Mouse (Mus musculus) liver, embryonic 12.5 days (tissue): ENCODE results near the gene Klf12. TPM values are rescaled to one million over a fixed set of nuclear protein-coding genes. Genes with fewer than 3 reads are reported as not detected.
A peak's percentile ranks its signal among the peaks of the same experiment; 100 is the strongest.

Source experiments
- ATAC-seq: fragments of 200-750 bp; cut with Nextera tagmentation; 2 replicates; pipeline ENCODE4 v1.8.0; 2017; ENCODE audit warnings: moderate number of reproducible peaks, mild to moderate bottlenecking, moderate library complexity
- H3K27ac ChIP-seq: fragments of 300-500 bp; sonication (generic); 2 replicates; pipeline ENCODE4 v1.5.1; 2016; ENCODE audit warnings: mild to moderate bottlenecking
- H3K27me3 ChIP-seq: fragments of 300-500 bp; sonication (generic); replicated peaks from 2 replicates; pipeline ENCODE4 v1.6.1; 2016; ENCODE audit warnings: mild to moderate bottlenecking, moderate library complexity
- H3K36me3 ChIP-seq: fragments of 300-500 bp; sonication (generic); 2 replicates; pipeline ENCODE4 v1.6.1; 2016; ENCODE audit warnings: mild to moderate bottlenecking, moderate library complexity
- H3K4me1 ChIP-seq: fragments of 300-500 bp; sonication (generic); 2 replicates; pipeline ENCODE4 v1.6.1; 2016
- H3K4me2 ChIP-seq: fragments of 300-500 bp; sonication (generic); 2 replicates; pipeline ENCODE4 v1.6.1; 2016; ENCODE audit warnings: mild to moderate bottlenecking, moderate library complexity
- H3K4me3 ChIP-seq: fragments of 300-500 bp; sonication (generic); 2 replicates; pipeline ENCODE4 v1.5.1; 2016; ENCODE audit warnings: mild to moderate bottlenecking, moderate library complexity
- H3K9ac ChIP-seq: fragments of 300-500 bp; sonication (generic); 2 replicates; pipeline ENCODE4 v1.6.1; 2016; ENCODE audit warnings: mild to moderate bottlenecking, moderate library complexity
- H3K9me3 ChIP-seq: fragments of 300-500 bp; sonication (generic); replicated peaks from 2 replicates; pipeline ENCODE4 v1.6.1; 2016; ENCODE audit warnings: mild to moderate bottlenecking, moderate library complexity
- WGBS: fragments of 180-500 bp; shearing (Covaris S2); methylation state at CpG from one replicate; pipeline ENCODE4 v1.1.7; 2016; ENCODE audit not compliant: insufficient replicate concordance; 5-methylcytosine and 5-hydroxymethylcytosine counted together
- polyA plus RNA-seq: library from polyadenylated mRNA; unstranded; fragments of >200 nt; fragmentation: Nextera tagmentation; extraction: Ambion mirVana; gene quantifications from 2 replicates; pipeline ENCODE4 v1.2.1, GENCODE M21; 2016

Klf12 gene
- polyA plus RNA-seq, 1 experiment from 2014 or later: 5.4 TPM

- Histone ChIP-seq H3K9ac (peak overlapping the region; percentile 41), H3K4me3 (peak overlapping the region; percentile 55), H3K27me3 (peaks cover 47% of the 10 kb centered on the region), H3K27ac (peak overlapping the region; percentile 74), H3K9me3 (no peaks in the 10 kb centered on the region), H3K4me1 (peaks cover 13% of the 10 kb centered on the region; the same call in 1 of the 2 replicates), H3K36me3 (no peaks in the 10 kb centered on the region), H3K4me2 (peak overlapping the region; percentile 71)
- under 1% methylated on average over 48 of the region's 48 CpGs for WGBS
- ATAC-seq: peak; percentile 80
Observed at GRCm38 (mm10) chr14:100284861-100285655, 579 bp upstream of the Klf12 start.

- Histone ChIP-seq H3K4me3 (peak overlapping the region; percentile 55), H3K9ac (peak overlapping the region; percentile 51), H3K36me3 (no peaks in the 10 kb centered on the region), H3K4me1 (peaks cover 13% of the 10 kb centered on the region; the same call in 1 of the 2 replicates), H3K27me3 (peaks cover 47% of the 10 kb centered on the region), H3K4me2 (peak overlapping the region; percentile 71), H3K27ac (peak overlapping the region; percentile 43; the same call in 1 of the 2 replicates), H3K9me3 (no peaks in the 10 kb centered on the region)
- 2% methylated on average over 26 of the region's 27 CpGs for WGBS
- no peak for ATAC-seq
Observed at GRCm38 (mm10) chr14:100283411-100284118, 914 bp downstream of the Klf12 start.

- ATAC-seq: no peak
- H3K27me3 ChIP-seq: peaks cover 46% of the 10 kb centered on the region
- WGBS: 5% methylated on average over 7 of the region's 7 CpGs
- peak overlapping the region; percentile 71 for H3K4me2 ChIP-seq
- H3K4me1 ChIP-seq: peaks cover 13% of the 10 kb centered on the region; the same call in 1 of the 2 replicates
- H3K27ac ChIP-seq: no peak overlapping the region
- H3K9me3 ChIP-seq: no peaks in the 10 kb centered on the region
- peak overlapping the region; percentile 55 for H3K4me3 ChIP-seq
- H3K36me3 ChIP-seq: no peaks in the 10 kb centered on the region
- H3K9ac ChIP-seq: no peak overlapping the region
Observed at GRCm38 (mm10) chr14:100282651-100283050, 1.8 kb downstream of the Klf12 start.

- 0 out of 2 replicates have a peak overlapping the region, but pooled peaks have one; percentile 8 for H3K4me2 ChIP-seq
- ATAC-seq: no peak
- no peak overlapping the region for H3K9ac ChIP-seq
- H3K4me1 ChIP-seq: peaks cover 10% of the 10 kb centered on the region; the same call in 1 of the 2 replicates
- 32% methylated on average over 3 of the region's 3 CpGs for WGBS
- peaks cover 37% of the 10 kb centered on the region for H3K27me3 ChIP-seq
- H3K9me3 ChIP-seq: no peaks in the 10 kb centered on the region
- no peak overlapping the region for H3K27ac ChIP-seq
- no peaks in the 10 kb centered on the region for H3K36me3 ChIP-seq
- H3K4me3 ChIP-seq: no peak overlapping the region
Observed at GRCm38 (mm10) chr14:100281734-100282133, 2.7 kb downstream of the Klf12 start.

- 68% methylated on average over 2 of the region's 2 CpGs for WGBS
- Histone ChIP-seq H3K36me3 (no peaks in the 10 kb centered on the region), H3K9ac (no peak overlapping the region), H3K27ac (no peak overlapping the region), H3K4me2 (no peak overlapping the region), H3K27me3 (no peaks in the 10 kb centered on the region), H3K4me1 (no peaks in the 10 kb centered on the region), H3K9me3 (no peaks in the 10 kb centered on the region), H3K4me3 (no peak overlapping the region)
- ATAC-seq: no peak
Observed at GRCm38 (mm10) chr14:100274179-100274578, 10.3 kb downstream of the Klf12 start.

- Histone ChIP-seq H3K27me3 (no peaks in the 10 kb centered on the region), H3K9me3 (no peaks in the 10 kb centered on the region), H3K36me3 (no peaks in the 10 kb centered on the region), H3K27ac (no peak overlapping the region), H3K9ac (no peak overlapping the region), H3K4me3 (no peak overlapping the region), H3K4me2 (no peak overlapping the region), H3K4me1 (no peaks in the 10 kb centered on the region)
- 39% methylated on average over 4 of the region's 4 CpGs for WGBS
- ATAC-seq: no peak
Observed at GRCm38 (mm10) chr14:100260531-100260930, 23.9 kb downstream of the Klf12 start.

GRCm38 (mm10) chr14:100243046-100243445 lies 41.4 kb downstream of the Klf12 start:
- Histone ChIP-seq H3K9ac (no peak overlapping the region), H3K4me2 (no peak overlapping the region), H3K27me3 (no peaks in the 10 kb centered on the region), H3K4me3 (no peak overlapping the region), H3K9me3 (no peaks in the 10 kb centered on the region), H3K36me3 (no peaks in the 10 kb centered on the region), H3K4me1 (no peaks in the 10 kb centered on the region), H3K27ac (no peak overlapping the region)
- ATAC-seq: no peak
- 61% methylated on average over 5 of the region's 5 CpGs for WGBS

GRCm38 (mm10) chr14:100239874-100240273 lies 44.6 kb downstream of the Klf12 start:
- H3K4me2 ChIP-seq: no peak overlapping the region
- H3K36me3 ChIP-seq: no peaks in the 10 kb centered on the region
- H3K4me3 ChIP-seq: no peak overlapping the region
- H3K27me3 ChIP-seq: no peaks in the 10 kb centered on the region
- whole genome bisulfite sequencing: 71% methylated on average over 4 of the region's 4 CpGs
- no peak overlapping the region for H3K9ac ChIP-seq
- no peaks in the 10 kb centered on the region for H3K9me3 ChIP-seq
- H3K4me1 ChIP-seq: no peaks in the 10 kb centered on the region
- ATAC-seq: no peak
- no peak overlapping the region for H3K27ac ChIP-seq

GRCm38 (mm10) chr14:100236757-100237156 lies 47.7 kb downstream of the Klf12 start:
- H3K27ac ChIP-seq: no peak overlapping the region
- H3K4me3 ChIP-seq: no peak overlapping the region
- no peak overlapping the region for H3K9ac ChIP-seq
- no peaks in the 10 kb centered on the region for H3K4me1 ChIP-seq
- ATAC-seq: no peak
- H3K36me3 ChIP-seq: no peaks in the 10 kb centered on the region
- no peak overlapping the region for H3K4me2 ChIP-seq
- WGBS: 74% methylated on average over 7 of the region's 7 CpGs
- no peaks in the 10 kb centered on the region for H3K9me3 ChIP-seq
- H3K27me3 ChIP-seq: no peaks in the 10 kb centered on the region

GRCm38 (mm10) chr14:100235746-100236145 lies 48.7 kb downstream of the Klf12 start:
- Histone ChIP-seq H3K4me2 (no peak overlapping the region), H3K36me3 (no peaks in the 10 kb centered on the region), H3K4me1 (no peaks in the 10 kb centered on the region), H3K27me3 (no peaks in the 10 kb centered on the region), H3K9ac (no peak overlapping the region), H3K27ac (no peak overlapping the region), H3K4me3 (no peak overlapping the region), H3K9me3 (no peaks in the 10 kb centered on the region)
- WGBS: 27% methylated on average over 3 of the region's 3 CpGs
- no peak for ATAC-seq

- Histone ChIP-seq H3K4me3 (no peak overlapping the region), H3K27me3 (no peaks in the 10 kb centered on the region), H3K4me2 (no peak overlapping the region), H3K36me3 (no peaks in the 10 kb centered on the region), H3K27ac (no peak overlapping the region), H3K9ac (no peak overlapping the region), H3K9me3 (no peaks in the 10 kb centered on the region), H3K4me1 (no peaks in the 10 kb centered on the region)
- WGBS: 50% methylated on average over 1 of the region's 1 CpGs
- ATAC-seq: peak; percentile 47; the same call in 1 of the 2 replicates
Observed at GRCm38 (mm10) chr14:100231384-100231783, 53.1 kb downstream of the Klf12 start.

- H3K4me1 ChIP-seq: no peaks in the 10 kb centered on the region
- H3K9me3 ChIP-seq: no peaks in the 10 kb centered on the region
- H3K4me3 ChIP-seq: no peak overlapping the region
- no peak overlapping the region for H3K27ac ChIP-seq
- no peaks in the 10 kb centered on the region for H3K27me3 ChIP-seq
- H3K36me3 ChIP-seq: no peaks in the 10 kb centered on the region
- no peak for ATAC-seq
- 69% methylated on average over 6 of the region's 6 CpGs for WGBS
- no peak overlapping the region for H3K9ac ChIP-seq
- no peak overlapping the region for H3K4me2 ChIP-seq
Observed at GRCm38 (mm10) chr14:100228120-100228519, 56.4 kb downstream of the Klf12 start.
